Mouse (Mus musculus) bone marrow macrophage, adult 2 months (primary cell): Measurements from ENCODE around the gene Kng1.

ENCODE experiments used
- CTCF ChIP-seq: IDR thresholded peaks from 2 replicates; pipeline ENCODE4 v1.5.1; 2012; ENCODE audit warnings: low read depth, mild to moderate bottlenecking, low read length, moderate library complexity
- POLR2A ChIP-seq: IDR thresholded peaks from 2 replicates; pipeline ENCODE4 v1.6.1; 2012; ENCODE audit warnings: mild to moderate bottlenecking, low read depth, low read length, borderline replicate concordance

- TF ChIP-seq POLR2A, result no peak
- no peak for TF ChIP-seq CTCF
These were observed 56.9 kb downstream of the Kng1 start for GRCm38 (mm10) chr16:23114339-23115171.
